Mouse (Mus musculus) midbrain, embryonic 15.5 days (tissue): ENCODE data around the gene Olfr1394. TPM values are rescaled to one million over a fixed set of nuclear protein-coding genes. Genes with fewer than 3 reads are reported as not detected.

ENCODE experiments used
- ATAC-seq: fragments of 200-750 bp; cut with Nextera tagmentation; replicated peaks from 2 replicates; pipeline ENCODE4 v1.8.0; 2017; ENCODE audit warnings: moderate TSS enrichment
- H3K27ac ChIP-seq: fragments of 300-500 bp; sonication (generic); 2 replicates; pipeline ENCODE4 v1.5.1; 2015; ENCODE audit warnings: mild to moderate bottlenecking, inconsistent platforms
- H3K27me3 ChIP-seq: fragments of 300-500 bp; sonication (generic); replicated peaks from 2 replicates; pipeline ENCODE4 v1.6.1; 2015; ENCODE audit warnings: inconsistent platforms
- H3K36me3 ChIP-seq: fragments of 300-500 bp; sonication (generic); replicated peaks from 2 replicates; pipeline ENCODE4 v1.6.1; 2015; ENCODE audit warnings: inconsistent platforms
- H3K4me1 ChIP-seq: fragments of 300-500 bp; sonication (generic); 2 replicates; pipeline ENCODE4 v1.6.1; 2015; ENCODE audit warnings: inconsistent platforms
- H3K4me2 ChIP-seq: fragments of 300-500 bp; sonication (generic); 2 replicates; pipeline ENCODE4 v1.6.1; 2015; ENCODE audit warnings: inconsistent platforms, mild to moderate bottlenecking, moderate library complexity
- H3K4me3 ChIP-seq: fragments of 300-500 bp; sonication (generic); 2 replicates; pipeline ENCODE4 v1.5.1; 2015; ENCODE audit warnings: mild to moderate bottlenecking, inconsistent platforms
- H3K9ac ChIP-seq: fragments of 300-500 bp; sonication (generic); 2 replicates; pipeline ENCODE4 v1.6.1; 2015; ENCODE audit warnings: mild to moderate bottlenecking, inconsistent platforms
- H3K9me3 ChIP-seq: fragments of 300-500 bp; sonication (generic); 2 replicates; pipeline ENCODE4 v1.6.1; 2016; ENCODE audit warnings: inconsistent platforms
- WGBS: fragments of 180-500 bp; shearing (Covaris S2); methylation state at CpG from one replicate; pipeline ENCODE4 v1.1.7; 2015; ENCODE audit warnings: mixed read lengths; 5-methylcytosine and 5-hydroxymethylcytosine counted together
- polyA plus RNA-seq: library from polyadenylated mRNA; unstranded; fragments of >200 nt; fragmentation: Nextera tagmentation; extraction: Ambion mirVana; gene quantifications from 2 replicates; pipeline ENCODE4 v1.2.1, GENCODE M21; 2015

Gene Olfr1394
- polyA plus RNA-seq, 1 experiment from 2014 or later, result not detected

DNA sequence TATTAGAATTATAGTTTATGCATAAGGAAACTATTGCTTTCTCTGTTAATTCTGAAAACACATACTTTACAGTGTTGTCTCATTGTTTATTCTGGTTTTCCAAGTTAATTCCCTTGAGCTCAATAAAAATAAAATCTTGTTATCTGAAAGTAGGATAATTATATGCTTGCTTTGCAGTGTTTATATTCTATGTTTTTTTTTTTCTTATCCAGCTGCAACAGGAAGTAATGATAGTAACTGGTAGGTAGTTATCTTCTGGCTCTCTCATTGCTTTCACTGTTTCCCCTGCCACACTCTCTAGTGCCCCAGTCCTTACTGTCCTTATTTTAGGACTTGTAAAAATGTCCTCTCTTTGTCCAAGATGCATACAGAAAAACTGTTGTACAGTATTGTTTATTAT, 46.5 kb downstream of the Olfr1394 start:
- Histone ChIP-seq H3K4me3 (no peak overlapping the region), H3K4me2 (no peak overlapping the region), H3K27ac (no peak overlapping the region), H3K36me3 (no peaks in the 10 kb centered on the region), H3K4me1 (peaks cover 19% of the 10 kb centered on the region), H3K9ac (no peak overlapping the region), H3K27me3 (no peaks in the 10 kb centered on the region), H3K9me3 (no peaks in the 10 kb centered on the region)
- ATAC-seq, result no peak

GRCm38 (mm10) chr11:49201142-49201541, 47.0 kb downstream of the Olfr1394 start:
- no peaks in the 10 kb centered on the region for H3K36me3 ChIP-seq
- no peak overlapping the region for H3K4me3 ChIP-seq
- H3K4me1 ChIP-seq, result peaks cover 19% of the 10 kb centered on the region
- H3K9ac ChIP-seq, result no peak overlapping the region
- no peaks in the 10 kb centered on the region for H3K27me3 ChIP-seq
- no peaks in the 10 kb centered on the region for H3K9me3 ChIP-seq
- no peak overlapping the region for H3K27ac ChIP-seq
- H3K4me2 ChIP-seq, result no peak overlapping the region
- ATAC-seq, result no peak

- Histone ChIP-seq H3K4me3 (peak overlapping the region; percentile 84), H3K9me3 (no peaks in the 10 kb centered on the region), H3K9ac (peak overlapping the region; percentile 99; the same call in 1 of the 2 replicates), H3K36me3 (peaks cover 2% of the 10 kb centered on the region; the same call in 1 of the 2 replicates), H3K27ac (no peak overlapping the region), H3K4me1 (peaks cover 19% of the 10 kb centered on the region), H3K4me2 (peak overlapping the region; percentile 82), H3K27me3 (no peaks in the 10 kb centered on the region)
- WGBS, result 67% methylated on average over 2 of the region's 2 CpGs
- ATAC-seq, result no peak
Observed at GRCm38 (mm10) chr11:49202071-49202470, 47.9 kb downstream of the Olfr1394 start.

DNA sequence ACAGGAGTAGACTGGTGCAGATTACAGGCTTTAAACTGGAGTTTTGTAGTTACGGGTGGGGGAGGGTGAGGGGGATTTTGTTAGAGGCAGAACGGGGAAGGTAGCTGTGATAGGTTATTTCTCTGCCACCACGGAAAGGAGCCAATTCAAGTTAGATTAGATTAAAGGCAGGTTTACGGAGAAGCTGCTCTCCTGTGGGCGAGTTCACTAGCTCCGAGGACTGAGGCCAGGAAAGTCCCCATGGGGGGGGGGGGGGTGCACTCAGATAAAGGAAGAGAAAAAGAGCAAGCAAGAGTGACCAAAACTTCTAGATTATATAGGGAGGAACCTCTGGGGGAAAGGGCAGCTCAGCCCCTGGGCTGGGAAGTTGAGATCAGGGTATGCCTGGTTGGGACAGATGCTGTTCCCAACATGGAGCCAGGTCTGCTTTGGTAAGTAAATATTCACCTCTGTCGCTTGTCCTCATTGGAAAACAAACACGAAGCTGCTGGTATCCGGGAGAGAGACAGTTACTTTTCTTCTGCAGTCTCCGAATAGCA, 48.4 kb downstream of the Olfr1394 start:
- Histone ChIP-seq H3K4me3 (peak overlapping the region; percentile 84), H3K9me3 (no peaks in the 10 kb centered on the region), H3K36me3 (peaks cover 2% of the 10 kb centered on the region; the same call in 1 of the 2 replicates), H3K4me1 (peaks cover 19% of the 10 kb centered on the region), H3K27ac (peak overlapping the region; percentile 94), H3K9ac (peak overlapping the region; percentile 99), H3K4me2 (peak overlapping the region; percentile 82), H3K27me3 (no peaks in the 10 kb centered on the region)
- peak; percentile 50 for ATAC-seq
- WGBS, result 3% methylated on average over 10 of the region's 10 CpGs

- peak; percentile 95 for ATAC-seq
- Histone ChIP-seq H3K4me3 (peak within 1 kb of the TSS; percentile 84), H3K36me3 (peaks cover 2% of the 10 kb centered on the region; the same call in 1 of the 2 replicates), H3K27ac (peak within 1 kb of the TSS; percentile 94), H3K9ac (peak within 1 kb of the TSS; percentile 99), H3K27me3 (no peaks in the 10 kb centered on the region), H3K9me3 (no peaks in the 10 kb centered on the region), H3K4me2 (peak within 1 kb of the TSS; percentile 82), H3K4me1 (peaks cover 19% of the 10 kb centered on the region)
- WGBS, result under 1% methylated on average over 46 of the region's 47 CpGs
Observed at GRCm38 (mm10) chr11:49203129-49203768, 49.1 kb downstream of the Olfr1394 start, which contains the start of gene Zfp62. Zfp62 (plus strand) TSS chr11:49203292.

DNA sequence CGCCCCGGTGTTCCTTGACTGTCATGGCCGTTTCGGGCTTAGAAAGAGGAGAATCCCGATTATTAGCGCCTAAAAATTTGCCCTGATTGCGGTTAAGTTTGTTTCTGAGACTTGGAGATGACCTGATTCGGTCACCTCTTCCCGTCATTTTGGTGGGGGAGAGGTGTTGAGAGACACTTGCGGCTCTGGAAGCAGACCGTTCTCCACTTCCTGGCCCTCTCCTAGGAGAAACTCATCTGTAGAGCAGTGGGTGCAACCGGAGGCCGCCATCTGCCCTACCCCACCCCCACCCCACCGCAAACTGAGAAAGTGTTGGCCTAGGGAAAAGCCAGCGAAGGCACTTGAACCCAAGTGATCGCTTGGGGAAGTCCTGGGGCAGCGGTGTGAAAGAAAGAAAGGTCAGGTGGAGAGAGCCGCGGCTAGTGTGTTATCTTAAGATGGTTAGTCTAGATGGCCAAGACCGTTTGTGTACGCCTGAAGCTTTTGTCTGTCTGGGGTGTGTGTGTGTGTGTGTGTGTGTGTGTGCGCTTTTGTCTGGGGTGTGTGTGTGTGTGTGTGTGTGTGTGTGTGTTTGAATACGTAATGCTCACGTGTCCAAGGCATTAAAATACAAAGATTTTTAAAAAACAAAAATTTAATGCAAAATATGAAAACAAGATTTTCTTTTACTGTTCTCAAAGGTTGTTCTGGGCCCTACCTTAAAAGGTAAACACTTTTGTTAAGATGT, 49.8 kb downstream of the Olfr1394 start:
- Histone ChIP-seq H3K9me3 (no peaks in the 10 kb centered on the region), H3K36me3 (peaks cover 2% of the 10 kb centered on the region; the same call in 1 of the 2 replicates), H3K4me3 (peak overlapping the region; percentile 84), H3K4me2 (peak overlapping the region; percentile 82), H3K27me3 (no peaks in the 10 kb centered on the region), H3K9ac (peak overlapping the region; percentile 99), H3K4me1 (peaks cover 19% of the 10 kb centered on the region), H3K27ac (peak overlapping the region; percentile 94)
- ATAC-seq, result peak; percentile 79
- WGBS, result 0% methylated on average over 24 of the region's 24 CpGs

- Histone ChIP-seq H3K9ac (no peak overlapping the region), H3K4me1 (peaks cover 19% of the 10 kb centered on the region)
- WGBS, result 87% methylated on average over 6 of the region's 6 CpGs
Observed at GRCm38 (mm10) chr11:49205080-49205590, 51.0 kb downstream of the Olfr1394 start.

GRCm38 (mm10) chr11:49207495-49207894, 53.3 kb downstream of the Olfr1394 start:
- Histone ChIP-seq H3K27ac (no peak overlapping the region), H3K36me3 (peaks cover 2% of the 10 kb centered on the region; the same call in 1 of the 2 replicates), H3K9me3 (no peaks in the 10 kb centered on the region), H3K9ac (no peak overlapping the region), H3K27me3 (no peaks in the 10 kb centered on the region), H3K4me3 (no peak overlapping the region), H3K4me2 (no peak overlapping the region), H3K4me1 (peaks cover 15% of the 10 kb centered on the region)
- WGBS, result 100% methylated on average over 1 of the region's 1 CpGs
- no peak for ATAC-seq

More at GRCm38 (mm10) chr11:49205080-49205590, 51.0 kb downstream of the Olfr1394 start:
- Histone ChIP-seq H3K27ac (no peak overlapping the region), H3K9me3 (no peaks in the 10 kb centered on the region), H3K4me3 (0 out of 2 replicates have a peak overlapping the region, but pooled peaks have one; percentile 84), H3K36me3 (peaks cover 2% of the 10 kb centered on the region; the same call in 1 of the 2 replicates), H3K27me3 (no peaks in the 10 kb centered on the region), H3K4me2 (peak overlapping the region; percentile 82)
- ATAC-seq, result no peak

Other genes with a start within 250 kb of the Olfr1394 start
- gene Psme2b, start 208.2 kb upstream of the Olfr1394 start, polyA plus RNA-seq, result 1.3 and 1.8 TPM in 2 replicates
- not detected in 2 replicates for gene Olfr56, start 175.5 kb upstream of the Olfr1394 start, polyA plus RNA-seq
- 0.33 and 0.37 TPM in 2 replicates for gene 9930111J21Rik1, start 175.0 kb upstream of the Olfr1394 start, polyA plus RNA-seq
- not detected in 2 replicates for gene Gm12185, start 162.2 kb upstream of the Olfr1394 start, polyA plus RNA-seq
- gene Tgtp1, start 160.2 kb upstream of the Olfr1394 start, polyA plus RNA-seq, result not detected in 2 replicates
- gene 9930111J21Rik2, start 103.1 kb upstream of the Olfr1394 start, polyA plus RNA-seq, result 0.37 and 0.38 TPM in 2 replicates
- gene Tgtp2, start 90.2 kb upstream of the Olfr1394 start, polyA plus RNA-seq, result 0.68 TPM in 1 of 2 replicates, not detected in the other
- 0.35 and 0.56 TPM in 2 replicates for gene Ifi47, start 77.8 kb upstream of the Olfr1394 start, polyA plus RNA-seq
- gene Olfr1396, start 39.5 kb upstream of the Olfr1394 start, polyA plus RNA-seq, result 0.11 TPM in 1 of 2 replicates, not detected in the other
- gene Olfr1395, start 12.1 kb upstream of the Olfr1394 start, polyA plus RNA-seq, result not detected in 2 replicates
- gene Btnl9, start 32.8 kb downstream of the Olfr1394 start, polyA plus RNA-seq, result 0.09 and 0.15 TPM in 2 replicates
- 45.1 and 46.0 TPM in 2 replicates for gene Zfp62, start 48.9 kb downstream of the Olfr1394 start, polyA plus RNA-seq
- gene Mgat1, start 89.8 kb downstream of the Olfr1394 start, polyA plus RNA-seq, result 35.3 and 35.4 TPM in 2 replicates
- gene Olfr1393, start 123.9 kb downstream of the Olfr1394 start, polyA plus RNA-seq, result 0.05 TPM in 1 of 2 replicates, not detected in the other
- 0.04 and 0.05 TPM in 2 replicates for gene Olfr1392, start 130.9 kb downstream of the Olfr1394 start, polyA plus RNA-seq
- gene Olfr10, start 150.4 kb downstream of the Olfr1394 start, polyA plus RNA-seq, result not detected in 2 replicates
- gene Olfr1391, start 168.4 kb downstream of the Olfr1394 start, polyA plus RNA-seq, result not detected in 2 replicates
- not detected in 2 replicates for gene Olfr1390, start 180.8 kb downstream of the Olfr1394 start, polyA plus RNA-seq